Mouse (Mus musculus) E14TG2a.4 (cell line): Measurements from ENCODE around the gene Runx1.

Experiments
- H3K27me3 ChIP-seq: 2 replicates; pipeline ENCODE4 v1.6.1; 2014; ENCODE audit warnings: low read length, control low read depth; ENCODE audit not compliant: insufficient read depth
- H3K36me3 ChIP-seq: 2 replicates; pipeline ENCODE4 v1.6.1; 2014; ENCODE audit warnings: low read length, control low read depth; ENCODE audit not compliant: insufficient read depth
- H3K4me1 ChIP-seq: replicated peaks from 2 replicates; pipeline ENCODE4 v1.6.1; 2014; ENCODE audit warnings: low read depth, low read length, control low read depth
- H3K4me3 ChIP-seq: replicated peaks from 2 replicates; pipeline ENCODE4 v1.5.1; 2014; ENCODE audit warnings: mild to moderate bottlenecking, low read length
- H3K9me3 ChIP-seq: 2 replicates; pipeline ENCODE4 v1.6.1; 2014; ENCODE audit warnings: low read length, control low read depth
- CTCF ChIP-seq: conservative IDR thresholded peaks from 2 replicates; pipeline ENCODE4 v1.5.1; 2014; ENCODE audit warnings: low read length
- NANOG ChIP-seq: IDR thresholded peaks from 2 replicates; pipeline ENCODE4 v1.6.1; 2014; ENCODE audit warnings: borderline replicate concordance, low read length, mixed read lengths
- POU5F1 ChIP-seq: IDR thresholded peaks from 2 replicates; pipeline ENCODE4 v1.6.1; 2014; ENCODE audit warnings: low read length, borderline replicate concordance

Runx1 gene

GRCm38 (mm10) chr16:92565291-92565690 lies 260.7 kb downstream of the Runx1 start:
- no peak overlapping the region for H3K4me3 ChIP-seq
- 0 out of 2 replicates have a peak, but pooled peaks cover 7% of the 10 kb centered on the region for H3K9me3 ChIP-seq
- H3K4me1 ChIP-seq = peaks cover 3% of the 10 kb centered on the region; the same call in 1 of the 2 replicates
- TF ChIP-seq POU5F1 = no peak
- no peak for TF ChIP-seq CTCF
- TF ChIP-seq NANOG = no peak
- H3K36me3 ChIP-seq = no peaks in the 10 kb centered on the region
- H3K27me3 ChIP-seq = peaks cover 6% of the 10 kb centered on the region; the same call in 1 of the 2 replicates

GRCm38 (mm10) chr16:92555051-92555450 lies 270.9 kb downstream of the Runx1 start:
- Histone ChIP-seq H3K36me3 (no peaks in the 10 kb centered on the region), H3K4me3 (no peak overlapping the region), H3K27me3 (no peaks in the 10 kb centered on the region), H3K4me1 (no peaks in the 10 kb centered on the region), H3K9me3 (peaks cover 11% of the 10 kb centered on the region; the same call in 1 of the 2 replicates)
- no peak for TF ChIP-seq CTCF
- no peak for TF ChIP-seq NANOG
- TF ChIP-seq POU5F1 = no peak

GRCm38 (mm10) chr16:92552858-92553257 lies 273.1 kb downstream of the Runx1 start:
- H3K4me3 ChIP-seq = no peak overlapping the region

GRCm38 (mm10) chr16:92552106-92552382 lies 273.9 kb downstream of the Runx1 start:
- TF ChIP-seq CTCF = no peak
- no peak for TF ChIP-seq NANOG
- no peak for TF ChIP-seq POU5F1

More at GRCm38 (mm10) chr16:92552858-92553257, 273.1 kb downstream of the Runx1 start:
- H3K4me1 ChIP-seq = no peaks in the 10 kb centered on the region
- no peaks in the 10 kb centered on the region for H3K36me3 ChIP-seq
- TF ChIP-seq CTCF (no peak), POU5F1 (no peak), NANOG (no peak)
- no peaks in the 10 kb centered on the region for H3K27me3 ChIP-seq
- peaks cover 11% of the 10 kb centered on the region; the same call in 1 of the 2 replicates for H3K9me3 ChIP-seq

More at GRCm38 (mm10) chr16:92552106-92552382, 273.9 kb downstream of the Runx1 start:
- H3K27me3 ChIP-seq = no peaks in the 10 kb centered on the region
- H3K9me3 ChIP-seq = peaks cover 11% of the 10 kb centered on the region; the same call in 1 of the 2 replicates
- H3K4me3 ChIP-seq = no peak overlapping the region
- H3K36me3 ChIP-seq = no peaks in the 10 kb centered on the region
- H3K4me1 ChIP-seq = no peaks in the 10 kb centered on the region
